Mouse (Mus musculus): ENCODE data around the gene Unkl. TPM values are rescaled to one million over a fixed set of nuclear protein-coding genes. Genes with fewer than 3 reads are reported as not detected.

Gene Unkl
- polyA plus RNA-seq (2014; fragmentation: Nextera tagmentation; extraction: Ambion mirVana), result 4.3 and 5.0 TPM in 2 replicates

DNA sequence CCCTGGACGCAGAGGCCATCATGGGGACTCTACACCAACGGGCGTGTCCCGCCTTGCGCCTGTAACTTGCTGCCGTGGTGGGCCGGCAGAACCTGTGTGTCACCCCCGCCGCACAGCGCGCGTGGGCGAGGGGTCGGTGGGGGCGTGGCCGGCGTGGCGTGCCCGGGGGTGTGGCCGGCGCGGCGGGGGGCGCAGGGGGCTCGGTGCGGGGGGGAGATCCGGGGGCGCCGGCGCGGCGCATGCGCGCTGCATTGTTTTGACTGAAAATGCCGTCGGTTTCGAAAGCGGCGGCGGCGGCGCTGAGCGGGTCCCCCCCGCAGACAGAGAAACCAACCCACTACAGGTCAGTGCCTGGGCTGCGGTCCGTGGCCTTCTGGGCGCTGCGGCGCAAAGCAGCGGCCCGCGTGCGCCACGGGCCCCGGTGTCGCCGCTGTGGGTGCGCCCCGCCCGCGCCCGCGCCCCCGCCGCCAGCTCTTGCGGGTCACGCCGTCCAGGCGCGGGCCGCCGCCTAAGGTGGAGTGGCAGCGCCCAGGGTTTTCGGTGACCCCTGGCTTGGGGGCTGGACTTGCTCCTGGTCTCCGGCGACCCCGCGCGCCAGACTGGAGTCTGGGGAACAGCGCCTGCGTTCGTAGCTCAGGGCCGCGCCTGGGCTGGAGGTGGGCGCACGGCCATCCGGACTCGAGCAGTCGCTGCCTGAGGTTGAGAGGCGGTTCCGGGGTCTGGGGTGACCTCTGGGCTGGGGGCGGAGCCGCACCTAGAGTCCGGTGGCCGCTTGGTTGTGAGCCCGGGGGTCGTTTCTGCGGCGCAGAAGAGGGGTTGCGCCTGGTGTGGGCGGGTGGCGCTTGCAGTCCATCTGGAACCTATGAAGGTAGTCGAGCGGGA, at the start of gene Unkl:
Gene Unkl (plus strand): TSS at position 248 of the 882 bp plus-strand sequence.
- Histone ChIP-seq H3K4me3 (ENCODE audit: low read depth, low read length) (peak within 1 kb of the TSS; percentile 92), H3K4me2 (ENCODE audit: low read depth, low read length) (peak within 1 kb of the TSS; percentile 76), H3K4me1 (ENCODE audit: control insufficient read depth, insufficient read depth, low read length) (no peaks in the 10 kb centered on the region), H3K27ac (replicated peaks; ENCODE audit: low read depth, low read length) (peak within 1 kb of the TSS; percentile 60), H3K9ac (replicated peaks; ENCODE audit: low read length) (peak within 1 kb of the TSS; percentile 80), H3K27me3 (ENCODE audit: control insufficient read depth, insufficient read depth, low read length) (no peaks in the 10 kb centered on the region), H3K9me3 (replicated peaks; ENCODE audit: control insufficient read depth, low read length) (no peaks in the 10 kb centered on the region), H3K36me3 (replicated peaks; ENCODE audit: control insufficient read depth, insufficient read depth, low read depth, low read length) (no peaks in the 10 kb centered on the region)
- WGBS, result under 1% methylated on average over 60 of the region's 104 CpGs
- ATAC-seq (replicated peaks; ENCODE audit: insufficient number of reproducible peaks, low FRiP score, low TSS enrichment, low read depth) (0 out of 2 replicates have a peak, but pooled peaks have one; percentile 45), DNase-seq (ENCODE audit: low spot score) (peak; percentile 74)

DNA sequence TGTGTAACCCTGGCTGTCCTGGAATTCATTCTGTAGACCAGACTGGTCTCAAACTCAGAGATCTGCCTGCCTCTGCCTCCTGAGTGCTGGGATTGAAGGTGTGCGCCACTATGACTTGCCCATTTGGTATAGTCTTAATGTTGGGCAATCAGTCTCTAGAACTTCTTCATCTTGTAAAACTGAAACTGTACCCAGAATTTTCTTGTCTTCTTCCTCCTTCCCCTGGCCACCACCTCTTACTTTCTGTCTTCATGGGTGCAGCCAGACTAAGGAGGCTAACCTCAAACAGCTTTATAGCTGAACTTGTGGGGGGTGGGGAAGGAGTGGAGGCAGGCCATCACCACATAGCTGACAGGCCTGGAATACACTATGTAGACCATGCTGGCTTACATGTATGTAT, 49.4 kb upstream of the Unkl start:
- H3K9ac ChIP-seq (replicated peaks; ENCODE audit: low read length), result no peak overlapping the region
- no peaks in the 10 kb centered on the region for H3K4me1 ChIP-seq (ENCODE audit: control insufficient read depth, insufficient read depth, low read length)
- no peak for DNase-seq (ENCODE audit: low spot score)
- H3K4me2 ChIP-seq (ENCODE audit: low read depth, low read length), result no peak overlapping the region
- WGBS, result 94% methylated on average over 1 of the region's 1 CpGs
- no peaks in the 10 kb centered on the region for H3K27me3 ChIP-seq (ENCODE audit: control insufficient read depth, insufficient read depth, low read length)
- H3K9me3 ChIP-seq (replicated peaks; ENCODE audit: control insufficient read depth, low read length), result no peaks in the 10 kb centered on the region
- H3K36me3 ChIP-seq (replicated peaks; ENCODE audit: control insufficient read depth, insufficient read depth, low read depth, low read length), result no peaks in the 10 kb centered on the region
- no peak overlapping the region for H3K4me3 ChIP-seq (ENCODE audit: low read depth, low read length)
- no peak overlapping the region for H3K27ac ChIP-seq (replicated peaks; ENCODE audit: low read depth, low read length)
- no peak for ATAC-seq (replicated peaks; ENCODE audit: insufficient number of reproducible peaks, low FRiP score, low TSS enrichment, low read depth)

DNA sequence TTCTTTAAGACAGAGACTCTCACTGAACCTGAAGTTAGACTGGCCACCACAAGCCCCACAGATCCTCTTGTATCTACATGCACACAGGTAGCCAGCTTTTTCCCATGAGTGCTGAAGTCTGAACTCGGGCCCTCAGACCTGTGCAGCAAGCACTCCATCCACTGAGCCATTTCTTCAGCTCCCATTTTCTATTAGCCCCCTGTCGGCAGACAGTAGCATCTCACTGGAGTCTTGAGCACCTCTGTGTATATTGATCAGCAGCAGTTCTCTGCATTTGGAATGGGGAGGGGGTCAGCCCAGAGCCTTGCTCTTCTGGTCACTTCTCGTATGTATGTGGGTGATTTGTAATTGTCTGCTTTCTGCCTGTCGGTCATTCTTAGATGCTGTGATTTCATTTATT, 48.2 kb upstream of the Unkl start:
- no peak overlapping the region for H3K9ac ChIP-seq (replicated peaks; ENCODE audit: low read length)
- no peak overlapping the region for H3K4me3 ChIP-seq (ENCODE audit: low read depth, low read length)
- no peak for ATAC-seq (replicated peaks; ENCODE audit: insufficient number of reproducible peaks, low FRiP score, low TSS enrichment, low read depth)
- no peaks in the 10 kb centered on the region for H3K9me3 ChIP-seq (replicated peaks; ENCODE audit: control insufficient read depth, low read length)
- no peaks in the 10 kb centered on the region for H3K4me1 ChIP-seq (ENCODE audit: control insufficient read depth, insufficient read depth, low read length)
- no peaks in the 10 kb centered on the region for H3K27me3 ChIP-seq (ENCODE audit: control insufficient read depth, insufficient read depth, low read length)
- no peak overlapping the region for H3K27ac ChIP-seq (replicated peaks; ENCODE audit: low read depth, low read length)
- H3K4me2 ChIP-seq (ENCODE audit: low read depth, low read length), result no peak overlapping the region
- WGBS, result 67% methylated on average over 4 of the region's 4 CpGs
- DNase-seq (ENCODE audit: low spot score), result peak; percentile 23
- no peaks in the 10 kb centered on the region for H3K36me3 ChIP-seq (replicated peaks; ENCODE audit: control insufficient read depth, insufficient read depth, low read depth, low read length)

DNA sequence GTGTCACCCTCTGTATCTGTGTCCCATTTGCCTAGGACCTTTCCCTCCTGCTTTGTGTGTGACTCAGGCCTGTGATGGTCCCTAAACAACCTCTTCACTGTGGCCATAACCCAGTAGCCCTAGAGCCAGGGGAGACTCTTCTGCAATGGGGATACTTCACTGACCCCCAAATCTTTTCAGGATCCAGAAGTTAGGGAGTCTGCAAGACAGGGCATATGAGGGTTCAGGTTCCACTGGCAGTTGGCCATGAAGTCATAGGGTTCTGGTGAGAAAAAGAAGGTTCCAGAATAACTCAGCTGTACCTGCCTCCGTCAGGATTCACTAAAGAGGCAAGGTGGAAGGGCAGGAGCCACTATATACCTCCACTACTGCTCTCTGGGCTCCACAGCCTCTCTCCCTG, 26.0 kb upstream of the Unkl start, which contains the start of gene Ccdc154:
Gene Ccdc154 (plus strand): TSS at position 301 of the 400 bp plus-strand sequence.
- no peak for ATAC-seq (replicated peaks; ENCODE audit: insufficient number of reproducible peaks, low FRiP score, low TSS enrichment, low read depth)
- no peaks in the 10 kb centered on the region for H3K27me3 ChIP-seq (ENCODE audit: control insufficient read depth, insufficient read depth, low read length)
- H3K4me1 ChIP-seq (ENCODE audit: control insufficient read depth, insufficient read depth, low read length), result no peaks in the 10 kb centered on the region
- 78% methylated on average over 1 of the region's 1 CpGs for WGBS
- no peak within 1 kb of the TSS for H3K9ac ChIP-seq (replicated peaks; ENCODE audit: low read length)
- no peaks in the 10 kb centered on the region for H3K9me3 ChIP-seq (replicated peaks; ENCODE audit: control insufficient read depth, low read length)
- peaks cover 4% of the 10 kb centered on the region for H3K36me3 ChIP-seq (replicated peaks; ENCODE audit: control insufficient read depth, insufficient read depth, low read depth, low read length)
- H3K4me3 ChIP-seq (ENCODE audit: low read depth, low read length), result no peak within 1 kb of the TSS
- no peak for DNase-seq (ENCODE audit: low spot score)
- H3K4me2 ChIP-seq (ENCODE audit: low read depth, low read length), result no peak within 1 kb of the TSS
- H3K27ac ChIP-seq (replicated peaks; ENCODE audit: low read depth, low read length), result no peak within 1 kb of the TSS

DNA sequence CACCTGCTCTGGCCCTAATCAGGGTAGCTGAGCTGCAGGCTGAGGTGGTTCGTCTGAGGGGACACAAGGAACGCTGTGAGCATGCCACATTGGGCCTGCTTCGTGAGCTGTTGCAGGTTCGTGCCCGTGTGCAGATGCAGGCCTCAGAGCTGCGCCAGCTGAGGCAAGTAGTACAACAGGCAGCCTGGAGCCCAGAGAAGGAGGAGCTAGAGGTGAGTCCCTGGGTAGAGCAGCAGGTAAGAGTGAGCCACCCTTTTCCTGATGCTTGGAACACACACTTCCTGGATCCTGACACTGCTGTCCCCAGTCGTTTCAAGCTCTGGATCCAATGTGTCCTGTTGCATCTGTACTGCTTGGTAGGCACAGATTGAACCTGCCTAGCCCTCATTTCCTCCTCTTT, 24.8 kb upstream of the Unkl start:
- Histone ChIP-seq H3K4me1 (ENCODE audit: control insufficient read depth, insufficient read depth, low read length) (no peaks in the 10 kb centered on the region), H3K27ac (replicated peaks; ENCODE audit: low read depth, low read length) (no peak overlapping the region), H3K4me3 (ENCODE audit: low read depth, low read length) (no peak overlapping the region), H3K9ac (replicated peaks; ENCODE audit: low read length) (no peak overlapping the region), H3K36me3 (replicated peaks; ENCODE audit: control insufficient read depth, insufficient read depth, low read depth, low read length) (peaks cover 4% of the 10 kb centered on the region), H3K4me2 (ENCODE audit: low read depth, low read length) (no peak overlapping the region), H3K9me3 (replicated peaks; ENCODE audit: control insufficient read depth, low read length) (no peaks in the 10 kb centered on the region), H3K27me3 (ENCODE audit: control insufficient read depth, insufficient read depth, low read length) (no peaks in the 10 kb centered on the region)
- 71% methylated on average over 7 of the region's 7 CpGs for WGBS
- DNase-seq (ENCODE audit: low spot score), result no peak
- ATAC-seq (replicated peaks; ENCODE audit: insufficient number of reproducible peaks, low FRiP score, low TSS enrichment, low read depth), result no peak

DNA sequence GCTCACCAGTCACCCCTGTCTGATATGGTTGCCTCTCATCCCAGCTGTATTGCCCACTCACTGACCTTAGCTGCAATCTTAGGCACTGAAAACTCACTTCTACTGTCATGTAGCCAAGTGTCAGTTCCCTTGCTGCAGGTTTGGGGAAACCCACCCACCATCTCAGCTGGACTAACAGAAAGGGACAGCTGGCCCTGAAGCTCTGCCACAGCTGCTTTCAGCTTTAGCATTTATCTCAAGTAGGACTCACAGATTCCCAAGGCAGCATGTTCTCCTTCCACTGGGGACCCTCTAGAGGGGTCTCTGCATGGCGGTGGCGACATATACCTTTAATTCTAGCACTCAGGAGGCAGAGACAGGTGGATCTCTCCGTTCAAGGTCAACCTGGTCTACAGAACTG, 23.4 kb upstream of the Unkl start:
- Histone ChIP-seq H3K4me1 (ENCODE audit: control insufficient read depth, insufficient read depth, low read length) (no peaks in the 10 kb centered on the region), H3K27ac (replicated peaks; ENCODE audit: low read depth, low read length) (no peak overlapping the region), H3K4me3 (ENCODE audit: low read depth, low read length) (no peak overlapping the region), H3K36me3 (replicated peaks; ENCODE audit: control insufficient read depth, insufficient read depth, low read depth, low read length) (no peaks in the 10 kb centered on the region; the same call in 1 of the 2 replicates), H3K9ac (replicated peaks; ENCODE audit: low read length) (no peak overlapping the region), H3K27me3 (ENCODE audit: control insufficient read depth, insufficient read depth, low read length) (no peaks in the 10 kb centered on the region), H3K4me2 (ENCODE audit: low read depth, low read length) (no peak overlapping the region), H3K9me3 (replicated peaks; ENCODE audit: control insufficient read depth, low read length) (no peaks in the 10 kb centered on the region)
- DNase-seq (ENCODE audit: low spot score) (no peak), ATAC-seq (replicated peaks; ENCODE audit: insufficient number of reproducible peaks, low FRiP score, low TSS enrichment, low read depth) (no peak)
- 85% methylated on average over 3 of the region's 3 CpGs for WGBS

DNA sequence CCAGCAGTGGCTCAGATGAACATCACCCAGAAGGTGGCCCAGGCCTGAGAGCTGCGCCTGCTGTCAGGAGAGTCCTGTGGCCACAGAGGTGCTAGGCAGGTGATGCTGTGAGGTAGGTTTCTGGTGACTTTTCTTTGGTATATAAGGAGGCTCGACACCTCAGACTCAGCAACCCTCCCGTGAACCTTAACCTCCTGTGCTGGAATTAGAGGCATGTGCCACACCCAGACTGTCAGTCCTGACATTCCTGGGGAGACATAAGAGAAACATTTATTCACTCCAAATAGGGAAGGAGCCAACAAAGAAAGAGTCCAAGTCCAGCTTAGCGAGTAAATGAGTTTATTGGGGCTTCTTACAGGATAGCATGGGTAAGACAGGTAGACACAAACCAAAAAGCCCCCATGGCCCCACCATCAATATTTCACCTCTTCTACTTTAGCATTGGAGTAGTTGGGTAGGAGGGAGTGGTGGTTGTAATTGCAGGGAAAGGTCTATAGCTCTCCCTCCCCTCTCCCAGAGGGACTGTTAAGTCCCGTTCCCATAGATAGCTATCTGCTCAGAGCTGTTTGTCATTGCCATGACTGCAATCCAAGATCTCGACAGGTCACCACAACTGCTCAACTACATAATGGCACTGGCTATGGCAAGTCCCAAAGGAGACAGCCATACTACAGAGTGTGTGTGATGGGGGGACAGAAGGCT, 22.1 kb upstream of the Unkl start:
- H3K4me3 ChIP-seq (ENCODE audit: low read depth, low read length), result no peak overlapping the region
- no peak overlapping the region for H3K27ac ChIP-seq (replicated peaks; ENCODE audit: low read depth, low read length)
- H3K27me3 ChIP-seq (ENCODE audit: control insufficient read depth, insufficient read depth, low read length), result no peaks in the 10 kb centered on the region
- no peaks in the 10 kb centered on the region for H3K9me3 ChIP-seq (replicated peaks; ENCODE audit: control insufficient read depth, low read length)
- no peak overlapping the region for H3K4me2 ChIP-seq (ENCODE audit: low read depth, low read length)
- ATAC-seq (replicated peaks; ENCODE audit: insufficient number of reproducible peaks, low FRiP score, low TSS enrichment, low read depth) (no peak), DNase-seq (ENCODE audit: low spot score) (no peak)
- no peaks in the 10 kb centered on the region for H3K4me1 ChIP-seq (ENCODE audit: control insufficient read depth, insufficient read depth, low read length)
- H3K9ac ChIP-seq (replicated peaks; ENCODE audit: low read length), result no peak overlapping the region
- 67% methylated on average over 6 of the region's 6 CpGs for WGBS
- no peaks in the 10 kb centered on the region; the same call in 1 of the 2 replicates for H3K36me3 ChIP-seq (replicated peaks; ENCODE audit: control insufficient read depth, insufficient read depth, low read depth, low read length)

DNA sequence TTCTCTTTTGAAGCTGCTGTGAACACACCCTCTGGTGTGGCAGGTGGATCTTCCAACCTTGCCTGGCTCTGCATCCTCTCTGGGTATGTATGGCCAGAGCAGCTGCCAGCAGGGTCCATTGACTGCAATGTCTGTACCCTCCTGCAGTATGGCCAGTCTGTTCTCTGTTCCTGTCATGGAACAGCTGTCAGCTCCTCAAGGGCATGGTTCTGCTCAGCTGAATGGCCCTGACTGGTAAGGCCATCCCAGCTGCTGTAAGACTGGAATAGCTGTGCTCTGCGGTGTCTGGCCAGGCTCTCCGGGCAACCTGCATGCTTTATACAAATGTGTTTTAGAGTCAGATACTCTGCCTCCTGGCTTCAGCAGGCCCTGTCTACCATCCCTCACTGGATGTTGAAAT, 18.5 kb upstream of the Unkl start:
- ATAC-seq (replicated peaks; ENCODE audit: insufficient number of reproducible peaks, low FRiP score, low TSS enrichment, low read depth), result no peak
- 93% methylated on average over 2 of the region's 2 CpGs for WGBS
- Histone ChIP-seq H3K4me1 (ENCODE audit: control insufficient read depth, insufficient read depth, low read length) (no peaks in the 10 kb centered on the region), H3K9ac (replicated peaks; ENCODE audit: low read length) (no peak overlapping the region), H3K9me3 (replicated peaks; ENCODE audit: control insufficient read depth, low read length) (no peaks in the 10 kb centered on the region), H3K4me3 (ENCODE audit: low read depth, low read length) (no peak overlapping the region), H3K27me3 (ENCODE audit: control insufficient read depth, insufficient read depth, low read length) (no peaks in the 10 kb centered on the region), H3K27ac (replicated peaks; ENCODE audit: low read depth, low read length) (no peak overlapping the region), H3K36me3 (replicated peaks; ENCODE audit: control insufficient read depth, insufficient read depth, low read depth, low read length) (no peaks in the 10 kb centered on the region), H3K4me2 (ENCODE audit: low read depth, low read length) (no peak overlapping the region)
- no peak for DNase-seq (ENCODE audit: low spot score)

All from embryonic facial prominence, embryonic 11.5 days (tissue).